Mouse (Mus musculus) embryonic facial prominence, embryonic 14.5 days (tissue): Measurements from ENCODE around the gene Spin2c. TPM values are rescaled to one million over a fixed set of nuclear protein-coding genes. Genes with fewer than 3 reads are reported as not detected.

ENCODE experiments used
- ATAC-seq: fragments of 200-750 bp; cut with Nextera tagmentation; 2 replicates; pipeline ENCODE4 v1.8.0; 2017; ENCODE audit warnings: low read depth, moderate number of reproducible peaks, moderate TSS enrichment
- DNase-seq: peaks from one replicate; pipeline ENCODE4 v3.0.0-alpha.2; 2015; ENCODE audit warnings: low spot score
- H3K27ac ChIP-seq: fragments of 300-500 bp; sonication (generic); replicated peaks from 2 replicates; pipeline ENCODE4 v1.5.1; 2014; ENCODE audit warnings: low read depth, mild to moderate bottlenecking, low read length, moderate library complexity
- H3K27me3 ChIP-seq: fragments of 300-500 bp; sonication (generic); replicated peaks from 2 replicates; pipeline ENCODE4 v1.6.1; 2014; ENCODE audit warnings: low read length; ENCODE audit not compliant: control insufficient read depth, insufficient read depth
- H3K36me3 ChIP-seq: fragments of 300-500 bp; sonication (generic); 2 replicates; pipeline ENCODE4 v1.6.1; 2014; ENCODE audit warnings: low read length, mixed read lengths; ENCODE audit not compliant: control insufficient read depth, insufficient read depth
- H3K4me1 ChIP-seq: fragments of 300-500 bp; sonication (generic); 2 replicates; pipeline ENCODE4 v1.6.1; 2014; ENCODE audit warnings: antibody characterized with exemption, low read length; ENCODE audit not compliant: control insufficient read depth, insufficient read depth
- H3K4me2 ChIP-seq: fragments of 300-500 bp; sonication (generic); 2 replicates; pipeline ENCODE4 v1.6.1; 2014; ENCODE audit warnings: low read depth, mild to moderate bottlenecking, low read length, moderate library complexity, mixed read lengths
- H3K4me3 ChIP-seq: fragments of 300-500 bp; sonication (generic); 2 replicates; pipeline ENCODE4 v1.5.1; 2014; ENCODE audit warnings: low read depth, mild to moderate bottlenecking, low read length
- H3K9ac ChIP-seq: fragments of 300-500 bp; sonication (generic); 2 replicates; pipeline ENCODE4 v1.6.1; 2014; ENCODE audit warnings: low read depth, mild to moderate bottlenecking, low read length, moderate library complexity, mixed read lengths
- H3K9me3 ChIP-seq: fragments of 300-500 bp; sonication (generic); 2 replicates; pipeline ENCODE4 v1.6.1; 2016; ENCODE audit warnings: low read length; ENCODE audit not compliant: control insufficient read depth
- WGBS: fragments of 180-500 bp; shearing (Covaris S2); extraction: QIAGEN DNeasy Blood & Tissue Kit; methylation state at CpG from one replicate; pipeline ENCODE4 v1.1.7; 2014; 5-methylcytosine and 5-hydroxymethylcytosine counted together
- polyA plus RNA-seq: library from polyadenylated mRNA; unstranded; fragments of >200 nt; fragmentation: Nextera tagmentation; extraction: Ambion mirVana; gene quantifications from 2 replicates; pipeline ENCODE4 v1.2.1, GENCODE M21; 2014

Spin2c gene
- 14.8 and 22.8 TPM in 2 replicates for polyA plus RNA-seq

- H3K4me3 ChIP-seq = peak within 1 kb of the TSS; percentile 51
- no peaks in the 10 kb centered on the region for H3K9me3 ChIP-seq
- H3K9ac ChIP-seq = peak within 1 kb of the TSS; percentile 67
- WGBS = 21% methylated on average over 22 of the region's 23 CpGs
- H3K27me3 ChIP-seq = no peaks in the 10 kb centered on the region
- peak within 1 kb of the TSS; percentile 84 for H3K27ac ChIP-seq
- peak; percentile 97 for ATAC-seq
- no peaks in the 10 kb centered on the region for H3K36me3 ChIP-seq
- DNase-seq = peak; percentile 82
- H3K4me2 ChIP-seq = peak within 1 kb of the TSS; percentile 52
- no peaks in the 10 kb centered on the region for H3K4me1 ChIP-seq
These were observed at the start of gene Spin2c for GRCm38 (mm10) chrX:153831951-153832561. Spin2c (plus strand) TSS chrX:153832225.

- Histone ChIP-seq H3K9ac (peak overlapping the region; percentile 67), H3K4me1 (no peaks in the 10 kb centered on the region), H3K27ac (peak overlapping the region; percentile 84; the same call in 1 of the 2 replicates), H3K9me3 (no peaks in the 10 kb centered on the region), H3K27me3 (no peaks in the 10 kb centered on the region), H3K4me2 (peak overlapping the region; percentile 52), H3K36me3 (no peaks in the 10 kb centered on the region), H3K4me3 (peak overlapping the region; percentile 51)
- no peak for DNase-seq
- peak; percentile 42; the same call in 1 of the 2 replicates for ATAC-seq
- 22% methylated on average over 14 of the region's 14 CpGs for WGBS
These were observed 581 bp downstream of the Spin2c start for GRCm38 (mm10) chrX:153832606-153833005.

Other genes starting within 250 kb of the Spin2c start
- 9.2 and 9.3 TPM in 2 replicates for gene Kctd12b, start 135.8 kb upstream of the Spin2c start, polyA plus RNA-seq
- gene Nbdy, start 108.6 kb upstream of the Spin2c start, polyA plus RNA-seq = 120 and 124 TPM in 2 replicates
- not detected in 2 replicates for gene Samt1, start 180.4 kb downstream of the Spin2c start, polyA plus RNA-seq
- gene 4921511M17Rik, start 201.6 kb downstream of the Spin2c start, polyA plus RNA-seq = not detected in 2 replicates
- not detected in 2 replicates for gene Gm10057, start 222.8 kb downstream of the Spin2c start, polyA plus RNA-seq